Mouse (Mus musculus) E14TG2a.4 (cell line): ENCODE data around the gene Sec24d.
A peak's percentile ranks its signal among the peaks of the same experiment; 100 is the strongest.

Experiments
- H3K27me3 ChIP-seq: 2 replicates; pipeline ENCODE4 v1.6.1; 2014; ENCODE audit warnings: low read length, control low read depth; ENCODE audit not compliant: insufficient read depth
- H3K36me3 ChIP-seq: 2 replicates; pipeline ENCODE4 v1.6.1; 2014; ENCODE audit warnings: low read length, control low read depth; ENCODE audit not compliant: insufficient read depth
- H3K4me1 ChIP-seq: replicated peaks from 2 replicates; pipeline ENCODE4 v1.6.1; 2014; ENCODE audit warnings: low read depth, low read length, control low read depth
- H3K4me3 ChIP-seq: replicated peaks from 2 replicates; pipeline ENCODE4 v1.5.1; 2014; ENCODE audit warnings: mild to moderate bottlenecking, low read length
- H3K9me3 ChIP-seq: 2 replicates; pipeline ENCODE4 v1.6.1; 2014; ENCODE audit warnings: low read length, control low read depth
- CTCF ChIP-seq: conservative IDR thresholded peaks from 2 replicates; pipeline ENCODE4 v1.5.1; 2014; ENCODE audit warnings: low read length
- NANOG ChIP-seq: IDR thresholded peaks from 2 replicates; pipeline ENCODE4 v1.6.1; 2014; ENCODE audit warnings: borderline replicate concordance, low read length, mixed read lengths
- POU5F1 ChIP-seq: IDR thresholded peaks from 2 replicates; pipeline ENCODE4 v1.6.1; 2014; ENCODE audit warnings: low read length, borderline replicate concordance

Gene Sec24d

DNA sequence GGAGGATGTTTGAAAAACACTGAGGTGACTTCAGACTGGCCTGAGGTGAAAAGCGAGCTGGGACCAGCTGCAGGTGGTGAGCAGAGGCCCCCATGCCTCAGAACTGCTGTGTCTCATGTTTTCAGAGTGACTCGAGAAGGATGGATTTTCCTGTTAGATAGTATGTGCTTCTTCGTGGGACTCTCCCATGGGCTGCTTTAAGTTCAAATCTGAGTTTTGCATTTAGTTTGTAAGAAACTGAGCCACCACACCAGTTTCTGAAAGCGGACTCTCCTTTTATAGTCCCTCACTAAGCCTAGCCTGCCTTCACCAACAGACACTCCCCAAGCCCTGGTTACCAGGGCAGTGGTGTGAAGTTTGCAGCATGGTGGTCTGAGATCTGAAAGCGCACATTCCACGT lies 70.6 kb downstream of the Sec24d start:
- TF ChIP-seq CTCF (no peak), POU5F1 (no peak), NANOG (no peak)
- Histone ChIP-seq H3K27me3 (no peaks in the 10 kb centered on the region), H3K4me1 (peaks cover 5% of the 10 kb centered on the region), H3K9me3 (no peaks in the 10 kb centered on the region), H3K36me3 (0 out of 2 replicates have a peak, but pooled peaks cover 4% of the 10 kb centered on the region), H3K4me3 (no peak overlapping the region)

DNA sequence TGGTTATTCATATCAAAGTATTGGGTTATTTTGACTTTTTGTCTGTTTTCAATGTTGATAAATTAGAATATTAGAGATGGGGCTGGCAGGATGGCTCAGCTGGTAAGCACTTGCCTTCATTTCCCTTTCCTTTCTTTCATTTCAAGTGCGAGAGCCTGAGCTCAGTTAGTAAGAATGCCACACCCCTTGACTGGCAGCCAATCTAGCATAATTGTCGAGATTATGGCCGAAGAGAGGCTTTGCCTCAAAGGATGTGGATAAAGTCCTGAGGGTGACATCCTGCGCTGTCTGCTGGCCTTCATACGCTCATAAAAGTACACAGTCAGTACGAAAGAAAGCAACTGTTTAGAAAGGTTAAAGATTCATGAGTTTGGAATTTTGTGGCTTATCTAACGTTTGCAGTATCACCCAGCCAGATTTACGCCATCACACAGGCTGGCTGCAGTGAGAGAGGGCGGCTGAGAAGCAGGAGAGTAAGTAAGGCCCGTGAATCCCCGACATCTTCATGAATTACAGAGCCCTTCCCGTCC lies 71.5 kb downstream of the Sec24d start:
- no peaks in the 10 kb centered on the region for H3K4me1 ChIP-seq
- no peaks in the 10 kb centered on the region for H3K27me3 ChIP-seq
- peaks cover 13% of the 10 kb centered on the region; the same call in 1 of the 2 replicates for H3K36me3 ChIP-seq
- H3K9me3 ChIP-seq, result no peaks in the 10 kb centered on the region
- no peak overlapping the region for H3K4me3 ChIP-seq
- no peak for TF ChIP-seq NANOG
- no peak for TF ChIP-seq POU5F1
- no peak for TF ChIP-seq CTCF

DNA sequence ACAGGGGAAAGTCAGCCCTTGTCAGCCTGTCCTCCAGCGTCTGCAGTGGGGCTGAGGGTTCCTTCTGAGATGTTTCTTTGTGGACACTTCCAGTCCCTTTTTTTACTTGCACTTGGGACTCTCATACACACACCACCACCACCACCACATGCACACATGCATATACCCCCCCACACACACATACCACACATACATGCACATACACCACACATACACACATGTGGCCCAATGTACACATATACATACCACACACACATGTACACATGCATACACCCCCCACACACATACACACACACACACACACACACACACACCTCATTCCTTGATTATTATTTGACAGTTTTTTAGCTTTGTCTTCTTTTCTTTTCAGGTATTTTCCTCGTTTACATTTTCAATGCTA lies 73.8 kb downstream of the Sec24d start:
- TF ChIP-seq CTCF (no peak), NANOG (no peak), POU5F1 (no peak)
- H3K4me1 ChIP-seq, result no peaks in the 10 kb centered on the region
- no peaks in the 10 kb centered on the region for H3K9me3 ChIP-seq
- H3K27me3 ChIP-seq, result no peaks in the 10 kb centered on the region
- H3K36me3 ChIP-seq, result peaks cover 15% of the 10 kb centered on the region; the same call in 1 of the 2 replicates
- H3K4me3 ChIP-seq, result no peak overlapping the region

DNA sequence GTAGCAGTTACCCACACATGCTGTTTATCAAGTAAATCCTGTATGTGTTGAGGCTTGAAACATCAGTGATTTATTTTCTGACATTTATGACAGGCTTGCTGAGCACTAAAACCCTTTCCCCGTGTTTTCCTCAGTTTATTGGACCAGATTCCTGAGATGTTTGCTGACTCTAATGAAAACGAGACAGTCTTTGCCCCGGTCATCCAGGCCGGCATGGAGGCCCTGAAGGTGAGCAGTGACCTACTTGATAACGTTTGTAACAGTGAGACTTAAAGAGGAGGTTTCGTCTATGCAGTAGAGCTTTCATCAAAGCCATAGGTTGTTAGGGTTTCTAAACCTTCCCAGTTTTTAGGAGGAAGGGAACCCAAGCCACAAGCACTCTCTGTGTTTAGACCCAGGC lies 76.4 kb downstream of the Sec24d start:
- Histone ChIP-seq H3K4me1 (no peaks in the 10 kb centered on the region), H3K9me3 (no peaks in the 10 kb centered on the region), H3K4me3 (no peak overlapping the region), H3K36me3 (peaks cover 12% of the 10 kb centered on the region; the same call in 1 of the 2 replicates), H3K27me3 (no peaks in the 10 kb centered on the region)
- TF ChIP-seq NANOG, result no peak
- no peak for TF ChIP-seq CTCF
- no peak for TF ChIP-seq POU5F1

DNA sequence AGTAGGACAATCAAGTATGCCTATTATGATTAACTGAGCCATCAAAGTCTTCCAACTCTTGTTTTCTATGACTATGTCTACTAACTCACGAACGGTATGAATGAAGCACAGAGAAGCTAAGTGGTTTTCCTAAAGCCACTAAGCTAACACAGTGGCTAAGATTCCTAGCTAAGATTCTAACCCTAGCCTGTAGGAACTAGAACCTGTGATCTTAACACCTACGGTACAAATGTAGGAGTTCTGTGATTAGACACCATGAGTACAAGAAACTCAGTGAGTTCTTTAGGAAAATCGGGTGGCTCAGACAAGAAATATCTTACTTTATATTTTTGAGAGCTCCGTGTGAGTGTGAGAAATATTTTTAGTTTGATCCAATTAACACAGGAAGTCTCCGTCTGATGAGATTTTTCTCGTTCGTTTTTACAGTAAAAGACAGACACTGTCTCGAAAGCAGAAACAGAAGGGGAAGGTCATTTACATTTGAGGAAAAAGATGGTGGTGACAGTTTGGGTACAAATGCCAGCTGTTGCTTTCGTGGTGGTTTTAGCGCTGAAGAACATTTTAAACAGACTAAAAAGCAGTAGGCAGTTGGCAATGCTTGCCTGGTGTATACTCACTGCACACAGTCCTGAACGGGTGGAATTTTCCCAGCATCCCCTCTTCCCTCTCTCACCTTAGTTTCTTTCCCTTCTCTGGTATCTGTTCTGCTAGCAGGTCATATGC lies 81.0 kb downstream of the Sec24d start:
- TF ChIP-seq NANOG (no peak), CTCF (no peak), POU5F1 (no peak)
- Histone ChIP-seq H3K4me3 (no peak overlapping the region), H3K9me3 (no peaks in the 10 kb centered on the region), H3K27me3 (no peaks in the 10 kb centered on the region), H3K36me3 (peaks cover 25% of the 10 kb centered on the region), H3K4me1 (no peaks in the 10 kb centered on the region)

DNA sequence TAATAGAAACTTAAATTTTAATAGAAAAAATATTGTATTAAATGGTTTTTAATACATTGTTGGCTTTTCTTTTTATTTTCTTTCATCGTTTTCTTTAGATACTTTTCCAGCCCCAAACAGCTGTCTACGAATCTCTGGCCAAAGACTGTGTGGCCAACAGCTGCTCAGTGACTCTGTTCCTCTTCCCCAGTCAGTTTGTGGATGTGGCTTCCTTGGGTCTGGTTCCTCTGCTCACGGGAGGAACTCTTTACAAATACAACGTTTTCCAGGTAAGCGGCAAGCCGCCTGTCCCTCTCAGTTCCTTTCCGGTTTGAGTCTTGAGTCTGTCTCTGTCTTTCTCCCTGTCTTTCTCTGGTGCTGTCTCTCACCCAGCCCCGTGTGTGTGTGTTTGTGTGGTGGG lies 83.3 kb downstream of the Sec24d start:
- no peak overlapping the region for H3K4me3 ChIP-seq
- TF ChIP-seq POU5F1, result no peak
- no peak for TF ChIP-seq NANOG
- no peak for TF ChIP-seq CTCF
- peaks cover 8% of the 10 kb centered on the region; the same call in 1 of the 2 replicates for H3K9me3 ChIP-seq
- H3K4me1 ChIP-seq, result peaks cover 4% of the 10 kb centered on the region; the same call in 1 of the 2 replicates
- peaks cover 41% of the 10 kb centered on the region for H3K36me3 ChIP-seq
- no peaks in the 10 kb centered on the region for H3K27me3 ChIP-seq

DNA sequence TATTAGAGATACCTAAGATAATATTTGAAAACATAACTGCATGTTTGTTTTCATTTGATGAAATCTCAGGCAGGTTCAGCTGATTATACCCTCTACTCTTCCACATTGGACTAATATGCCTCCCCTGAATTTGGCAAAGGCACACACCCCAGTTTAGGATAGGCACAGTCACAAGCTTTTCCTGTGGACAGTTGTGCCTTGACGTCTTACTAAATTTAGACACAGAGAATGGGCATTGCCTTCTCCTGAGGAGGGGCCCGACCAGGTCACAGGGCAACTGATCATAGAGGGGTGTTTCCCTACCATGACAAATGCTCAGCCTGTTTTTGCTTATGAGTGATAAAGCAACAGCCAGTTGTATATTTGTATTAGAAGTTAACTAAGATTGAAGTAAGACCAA lies 84.3 kb downstream of the Sec24d start:
- H3K9me3 ChIP-seq, result peaks cover 8% of the 10 kb centered on the region; the same call in 1 of the 2 replicates
- no peaks in the 10 kb centered on the region for H3K27me3 ChIP-seq
- TF ChIP-seq CTCF (no peak), POU5F1 (no peak)
- peaks cover 51% of the 10 kb centered on the region for H3K36me3 ChIP-seq
- H3K4me3 ChIP-seq, result no peak overlapping the region
- H3K4me1 ChIP-seq, result peaks cover 4% of the 10 kb centered on the region; the same call in 1 of the 2 replicates

DNA sequence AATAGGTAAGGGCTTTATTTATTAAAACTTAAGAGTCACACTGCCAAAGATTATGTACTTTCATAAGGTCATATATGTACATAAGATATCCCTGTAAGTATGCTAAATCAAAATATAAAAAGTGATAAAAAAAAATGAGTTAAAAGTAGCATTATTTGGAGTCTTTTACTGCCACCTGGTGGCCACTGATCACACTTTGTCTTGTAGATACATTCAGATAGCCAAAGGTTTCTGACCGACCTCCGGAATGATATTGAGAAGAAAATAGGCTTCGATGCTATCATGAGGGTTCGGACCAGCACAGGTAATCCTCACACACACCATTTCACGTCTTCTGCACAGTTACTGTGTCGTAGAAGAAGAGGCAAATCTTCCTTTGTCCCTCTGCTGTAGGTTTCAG lies 85.9 kb downstream of the Sec24d start:
- peaks cover 61% of the 10 kb centered on the region for H3K36me3 ChIP-seq
- no peaks in the 10 kb centered on the region for H3K27me3 ChIP-seq
- TF ChIP-seq CTCF (peak; percentile 20), NANOG (no peak)
- H3K4me1 ChIP-seq, result peaks cover 4% of the 10 kb centered on the region; the same call in 1 of the 2 replicates
- H3K9me3 ChIP-seq, result peaks cover 8% of the 10 kb centered on the region; the same call in 1 of the 2 replicates
- H3K4me3 ChIP-seq, result no peak overlapping the region

DNA sequence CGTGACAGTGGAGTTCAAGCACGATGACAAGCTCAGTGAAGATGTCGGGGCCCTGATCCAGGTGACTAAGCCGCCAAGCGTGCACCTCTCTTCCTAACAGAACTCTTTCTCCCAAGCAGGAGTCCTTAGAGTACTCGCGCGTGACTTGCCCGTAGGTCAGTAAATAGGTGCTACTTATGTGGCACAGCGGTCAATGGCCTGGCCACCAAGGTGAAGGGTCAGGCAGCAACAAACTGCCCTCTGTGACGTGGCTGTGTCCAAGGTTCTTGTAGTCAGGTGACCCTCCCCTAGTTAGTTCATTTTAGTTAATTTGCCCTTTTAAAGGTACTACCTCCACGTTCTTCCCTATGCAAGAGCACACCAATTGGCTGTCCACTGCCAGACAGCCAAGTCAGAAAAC lies 86.4 kb downstream of the Sec24d start:
- H3K4me3 ChIP-seq, result no peak overlapping the region
- peaks cover 62% of the 10 kb centered on the region for H3K36me3 ChIP-seq
- no peak for TF ChIP-seq POU5F1
- no peak for TF ChIP-seq NANOG
- no peak for TF ChIP-seq CTCF
- H3K4me1 ChIP-seq, result peaks cover 4% of the 10 kb centered on the region; the same call in 1 of the 2 replicates
- H3K27me3 ChIP-seq, result no peaks in the 10 kb centered on the region
- H3K9me3 ChIP-seq, result peaks cover 8% of the 10 kb centered on the region; the same call in 1 of the 2 replicates
